Mouse (Mus musculus): ENCODE measurements at regions not wholly inside any gene's neighbourhood (a gene's known extent, or its start where the extent isn't known, plus 50 kb on each side); places are given as distances from the start of the nearest gene placed in this dataset.

- TF ChIP-seq CTCF (IDR thresholded peaks at IDR 0.05; ENCODE audit: control insufficient read depth, insufficient read depth, insufficient read length) = no peak
- TF ChIP-seq CEBPB (IDR thresholded peaks at IDR 0.05; ENCODE audit: low read depth) = no peak
- no peak for TF ChIP-seq USF1 (IDR thresholded peaks at IDR 0.05; ENCODE audit: low read depth)
- TF ChIP-seq MYOD1 (IDR thresholded peaks at IDR 0.05; ENCODE audit: control insufficient read depth, insufficient read length, low read depth) = no peak
- TF ChIP-seq MAX (IDR thresholded peaks at IDR 0.05) = no peak
- TF ChIP-seq MYOG (IDR thresholded peaks at IDR 0.05; ENCODE audit: control insufficient read depth, extremely low read depth, insufficient read length) = no peak
- TF ChIP-seq FOSL1 (IDR thresholded peaks at IDR 0.05; ENCODE audit: insufficient read depth, low read length, poor library complexity, severe bottlenecking) = no peak
These were observed 126.8 kb downstream of the Hlx start for GRCm38 (mm10) chr1:184605666-184606065.

Data from C2C12 (cell line).